Mouse (Mus musculus) liver, postnatal 0 days (tissue): ENCODE measurements around the gene Atp4a.

ENCODE experiments used
- CTCF ChIP-seq: sonication (generic); IDR thresholded peaks from 2 replicates; pipeline ENCODE4 v1.5.1; 2016; ENCODE audit warnings: antibody characterized with exemption, low read depth
- EP300 ChIP-seq: IDR thresholded peaks from 2 replicates; pipeline ENCODE4 v1.6.1; 2016; ENCODE audit warnings: antibody characterized with exemption, low read depth, mild to moderate bottlenecking

GRCm38 (mm10) chr7:30761769-30762352, 49.9 kb downstream of the Atp4a start:
- no peak for TF ChIP-seq CTCF
- no peak for TF ChIP-seq EP300
